Mouse (Mus musculus): Measurements from ENCODE around the gene Dync2li1.

The Dync2li1 gene

GRCm38 (mm10) chr17:84626276-84626856 lies at the start of gene Dync2li1:
Gene Dync2li1, plus strand, starts transcription at chr17:84626496.
- DNase-seq, result peak; percentile 95

DNA sequence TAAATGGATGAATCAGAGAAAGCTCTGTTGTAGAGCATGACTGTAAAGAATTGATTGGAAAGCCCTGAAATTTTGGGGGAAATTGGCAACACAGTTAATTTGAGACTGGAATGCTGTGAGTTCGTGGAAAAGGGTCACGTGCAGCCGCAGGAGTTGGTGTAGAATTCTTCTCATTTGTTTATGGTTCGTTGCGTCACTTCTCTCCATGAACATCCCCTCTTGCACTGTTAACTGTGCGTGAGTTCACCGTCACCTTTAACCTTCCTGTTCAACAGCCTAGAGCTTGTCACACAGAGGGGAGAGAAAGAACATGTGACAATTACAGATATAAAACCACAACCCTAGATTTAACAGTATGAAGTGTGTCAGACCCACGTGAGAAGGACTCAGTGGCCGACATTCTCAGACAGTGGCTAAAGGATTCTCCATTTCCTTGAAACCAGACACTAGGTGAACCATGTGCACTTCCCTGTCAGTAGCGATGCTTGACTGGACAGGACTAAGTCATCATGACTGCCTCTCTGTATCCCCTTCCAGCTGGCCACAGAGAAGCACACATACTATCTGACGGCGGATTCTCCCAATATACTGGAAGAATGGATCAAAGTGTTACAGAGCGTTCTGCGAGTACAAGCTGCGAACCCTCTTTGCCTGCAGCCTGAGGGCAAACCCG lies 49.5 kb upstream of the Dync2li1 start:
- no peak for DNase-seq

GRCm38 (mm10) chr17:84579249-84579648 lies 47.0 kb upstream of the Dync2li1 start:
- DNase-seq, result no peak

GRCm38 (mm10) chr17:84579817-84580216 lies 46.5 kb upstream of the Dync2li1 start:
- DNase-seq, result no peak

DNA sequence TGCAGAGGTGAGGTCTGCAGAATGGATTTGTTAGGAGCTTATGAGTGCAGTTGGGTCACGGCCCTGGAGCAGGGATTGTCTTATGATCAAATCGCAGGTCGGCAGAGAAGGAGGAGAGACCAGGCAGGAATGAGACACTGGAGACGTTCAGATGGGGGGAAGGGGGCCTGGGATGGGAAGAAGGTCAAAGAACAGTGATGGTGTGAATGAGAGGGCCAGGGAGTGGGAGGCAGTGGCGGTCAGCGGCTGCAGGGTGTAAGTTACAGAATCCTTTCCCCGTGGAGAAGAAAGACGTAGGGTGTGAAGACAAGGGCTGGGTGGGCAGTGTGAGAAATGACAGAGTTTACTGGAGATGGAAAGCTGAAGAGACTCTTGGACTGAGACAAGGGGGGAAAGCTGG lies 45.5 kb upstream of the Dync2li1 start:
- DNase-seq, result no peak

DNA sequence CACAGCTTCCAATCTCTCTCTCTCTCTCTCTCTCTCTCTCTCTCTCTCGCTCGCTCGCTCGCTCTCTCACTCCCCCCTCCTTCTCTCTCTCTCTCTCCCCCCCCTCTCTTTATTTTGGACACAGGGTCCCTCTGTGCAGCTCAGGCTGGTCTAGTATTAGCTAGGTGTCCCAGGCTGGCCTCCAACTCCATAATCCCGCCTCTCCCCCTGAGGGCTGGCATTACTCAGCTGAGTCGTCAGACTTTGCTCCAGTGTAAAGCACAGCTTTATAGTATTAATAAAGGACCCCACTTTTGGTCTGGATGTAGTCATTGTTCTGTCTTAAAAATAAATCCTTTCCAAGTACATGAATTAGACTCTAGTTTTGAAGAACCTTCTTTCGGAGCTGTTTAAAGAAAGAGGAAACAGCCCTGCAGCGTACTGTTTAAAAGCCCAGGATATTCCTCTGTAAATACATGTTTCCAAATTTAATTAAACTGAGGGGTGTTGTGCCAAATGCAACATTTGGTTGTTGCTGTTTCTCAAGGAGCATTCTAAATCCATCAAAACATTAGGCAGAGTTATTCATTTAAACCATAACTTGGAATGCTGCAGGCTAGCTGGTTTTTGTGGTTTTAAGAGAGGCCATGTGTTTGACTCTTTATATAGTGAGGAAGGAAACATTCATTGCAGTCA lies 44.4 kb upstream of the Dync2li1 start:
- no peak for DNase-seq

DNA sequence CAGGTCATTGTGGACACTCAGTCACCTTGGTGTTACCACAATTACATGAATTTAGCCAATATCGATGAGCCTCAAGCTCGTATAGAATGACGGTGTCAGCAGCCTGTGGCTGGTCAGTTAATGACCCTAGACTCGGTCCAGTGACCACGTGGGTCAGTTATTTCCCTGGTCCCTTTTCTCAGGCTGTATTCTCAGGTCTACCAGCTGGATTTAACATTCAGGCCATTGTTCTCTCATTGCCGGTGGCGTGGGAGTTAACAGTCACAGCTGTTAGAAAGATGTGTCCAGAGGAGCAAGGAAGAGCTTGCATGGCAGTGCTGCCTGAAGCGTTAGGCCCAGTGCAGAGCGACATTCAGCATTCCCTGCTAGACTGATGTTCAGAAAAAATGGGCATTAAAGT lies 42.2 kb upstream of the Dync2li1 start:
- DNase-seq, result no peak

DNA sequence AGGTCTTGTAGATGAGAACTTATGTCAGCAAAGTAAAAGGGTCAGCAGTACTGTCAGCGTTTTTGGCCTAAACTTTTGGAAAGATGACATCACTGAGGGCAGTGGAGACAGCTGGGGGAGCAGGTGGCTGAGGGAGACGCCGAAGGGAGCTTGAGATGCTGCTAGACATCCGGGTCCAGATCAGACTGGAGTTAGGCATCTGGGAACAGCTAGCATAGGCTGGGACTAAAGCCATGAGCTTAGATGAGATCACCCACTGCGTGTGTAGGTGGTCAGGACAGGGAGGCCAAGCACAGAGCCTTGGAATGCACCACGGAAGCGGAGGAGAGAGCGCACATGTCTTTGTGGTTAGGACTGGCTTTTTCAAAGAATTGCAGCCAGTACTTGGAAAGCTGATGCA lies 41.2 kb upstream of the Dync2li1 start:
- no peak for DNase-seq

GRCm38 (mm10) chr17:84590065-84590464 lies 36.2 kb upstream of the Dync2li1 start:
- no peak for DNase-seq

DNA sequence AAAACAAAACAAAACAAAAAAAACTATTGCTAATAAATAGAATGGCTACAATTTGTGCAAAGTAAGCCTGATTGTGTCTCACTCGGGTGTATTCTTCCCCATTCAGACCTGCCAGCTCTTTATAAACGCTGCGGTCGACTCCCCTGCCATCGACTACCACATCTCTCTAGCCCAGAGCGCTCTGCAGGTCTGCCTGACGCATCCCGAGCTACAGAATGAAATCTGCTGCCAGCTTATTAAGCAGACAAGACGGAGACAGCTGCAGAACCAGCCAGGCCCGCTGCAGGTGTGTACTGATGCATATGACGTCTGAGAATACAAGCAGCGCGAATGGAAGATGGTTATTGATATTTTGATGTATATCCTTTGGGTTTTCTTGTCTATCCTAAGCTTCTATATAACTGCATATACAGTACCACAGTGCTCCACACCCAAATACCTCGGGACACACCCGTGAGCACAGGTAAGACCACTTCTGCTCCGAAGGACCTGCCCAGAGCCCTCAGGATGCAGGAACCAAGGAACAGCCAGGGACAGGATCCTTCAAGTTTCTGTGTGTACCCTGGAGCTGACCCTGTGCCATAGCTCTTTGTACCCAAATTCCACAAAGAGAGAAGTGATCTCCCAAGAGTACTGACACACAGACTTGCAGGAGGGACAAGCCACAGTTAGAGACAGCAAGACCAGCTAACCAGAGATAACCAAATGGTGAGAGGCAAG lies 34.7 kb upstream of the Dync2li1 start:
- no peak for DNase-seq

GRCm38 (mm10) chr17:84596015-84596441 lies 30.3 kb upstream of the Dync2li1 start:
- no peak for DNase-seq

- DNase-seq, result no peak
Measured at GRCm38 (mm10) chr17:84596501-84596900, 29.8 kb upstream of the Dync2li1 start.

GRCm38 (mm10) chr17:84597859-84598258 lies 28.4 kb upstream of the Dync2li1 start:
- no peak for DNase-seq

DNA sequence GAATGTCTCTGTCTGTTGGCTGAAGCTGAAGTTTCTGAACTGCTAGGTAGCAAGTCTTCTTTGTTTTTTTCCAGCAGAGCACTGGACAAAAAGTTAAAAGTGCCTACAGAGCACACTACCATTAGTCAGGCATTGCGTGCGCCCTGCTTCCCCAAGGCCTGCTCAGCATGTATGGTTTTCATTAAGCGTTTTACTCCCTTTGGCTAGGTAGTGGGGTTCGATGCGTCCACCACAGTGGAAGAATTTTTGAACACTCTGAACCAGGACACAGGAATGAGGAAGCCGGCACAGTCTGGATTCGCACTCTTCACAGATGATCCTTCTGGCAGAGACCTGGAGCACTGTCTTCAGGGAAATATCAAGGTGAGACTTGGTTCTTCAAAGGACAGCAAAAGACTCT lies 27.4 kb upstream of the Dync2li1 start:
- no peak for DNase-seq

DNA sequence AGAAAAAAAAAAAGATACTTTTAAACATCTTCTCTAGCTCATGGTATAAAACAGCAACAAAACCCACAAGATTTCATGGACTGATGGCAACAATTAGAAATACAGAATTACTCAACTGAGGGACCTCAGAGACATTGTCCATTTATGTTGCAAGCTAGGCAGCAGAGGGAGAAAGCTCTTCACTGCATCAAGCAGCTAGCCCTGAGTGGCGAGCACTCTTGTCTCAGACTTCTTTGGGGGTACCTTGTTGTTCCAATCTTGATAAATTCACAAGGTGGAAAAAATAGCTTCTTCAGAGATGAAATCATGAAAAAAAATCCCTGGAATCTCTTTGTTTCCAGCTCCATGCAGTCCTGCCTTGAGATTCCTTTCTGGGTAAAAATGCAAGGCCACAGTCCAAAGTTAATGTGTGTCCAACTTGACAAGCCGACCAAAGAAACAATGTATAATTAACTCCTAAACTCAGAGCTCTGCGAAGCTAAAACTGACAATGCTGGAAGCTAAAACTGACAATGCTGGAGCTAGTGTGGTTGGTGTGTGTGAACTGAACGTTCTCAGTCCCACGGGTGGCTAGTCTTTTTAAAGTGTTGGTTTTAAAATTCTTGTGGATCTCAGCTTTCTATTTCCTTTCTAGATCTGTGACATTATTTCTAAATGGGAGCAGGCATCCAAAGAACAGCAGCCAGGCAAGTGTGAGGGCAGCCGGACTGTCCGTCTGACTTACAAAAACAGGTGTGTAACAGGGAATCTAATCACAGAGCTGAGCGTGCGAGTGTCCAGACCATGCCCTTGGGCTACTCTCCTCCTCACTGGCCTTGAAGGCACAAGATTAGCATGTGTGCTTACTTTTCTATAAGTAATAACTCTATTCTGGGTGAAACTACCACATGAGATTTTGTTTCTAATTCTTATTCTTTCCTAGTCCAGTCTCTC lies 26.0 kb upstream of the Dync2li1 start:
- DNase-seq, result peak; percentile 32 to 58

DNA sequence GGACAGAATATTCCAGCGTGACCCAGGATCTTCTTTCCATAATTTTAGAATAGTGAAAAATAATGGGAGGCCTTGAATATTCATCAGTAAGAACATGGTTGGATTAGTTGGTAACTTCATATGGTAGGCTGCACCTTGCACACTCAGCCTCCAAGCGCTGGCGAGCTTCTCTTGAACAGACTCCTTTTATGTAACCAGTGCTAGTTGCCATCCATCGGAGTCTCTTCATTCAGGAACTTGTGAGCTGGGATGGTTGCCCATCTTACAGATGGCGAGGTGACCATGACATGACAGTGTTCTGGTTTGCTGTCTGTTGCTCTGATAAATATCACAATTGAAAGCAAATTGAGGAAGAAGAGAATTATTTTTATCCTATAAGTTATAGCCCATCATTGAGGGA lies 24.5 kb upstream of the Dync2li1 start:
- no peak for DNase-seq

- peak; percentile 59 to 69 for DNase-seq
Measured at GRCm38 (mm10) chr17:84603202-84603627, 23.1 kb upstream of the Dync2li1 start.

- DNase-seq, result no peak
Measured at GRCm38 (mm10) chr17:84603709-84604420, 22.4 kb upstream of the Dync2li1 start.

GRCm38 (mm10) chr17:84606976-84607375 lies 19.3 kb upstream of the Dync2li1 start:
- no peak for DNase-seq

DNA sequence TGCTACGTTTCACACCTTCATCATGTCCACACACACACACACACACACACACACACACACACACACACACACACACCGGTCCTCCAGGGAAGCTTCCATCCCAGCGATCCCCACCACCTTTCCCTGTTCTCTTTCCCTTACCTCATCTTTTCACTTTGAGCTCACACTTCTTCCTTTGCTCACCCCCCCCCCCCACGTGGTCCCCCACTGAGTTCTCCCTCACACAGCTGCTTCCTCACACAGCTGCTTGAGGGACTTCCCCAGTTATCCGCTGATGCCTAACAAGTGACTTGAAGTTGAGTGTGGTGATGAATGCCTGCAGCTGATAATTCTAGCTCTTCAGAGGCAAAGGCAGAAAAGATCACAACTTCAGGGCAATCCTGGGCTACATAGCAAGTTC lies 18.7 kb upstream of the Dync2li1 start:
- DNase-seq, result no peak

DNA sequence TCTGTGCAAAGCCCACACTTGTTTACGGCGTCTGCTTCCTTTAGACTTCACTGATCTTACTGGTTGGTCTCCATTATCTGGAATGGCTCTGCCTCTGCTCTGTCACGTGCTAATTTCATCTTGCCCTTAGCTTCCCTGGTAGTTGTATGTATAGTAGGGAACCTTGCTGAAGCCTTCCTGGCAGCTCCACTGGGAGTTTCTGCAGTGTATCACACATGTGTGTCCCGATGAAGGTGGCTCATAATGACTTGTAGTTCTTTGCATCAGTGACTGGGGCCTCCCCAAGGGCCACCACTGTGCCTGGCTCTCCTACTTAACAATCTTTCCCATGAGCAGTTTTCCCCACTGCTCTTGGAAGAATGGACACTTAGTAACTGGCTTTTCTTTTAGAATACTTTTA lies 17.7 kb upstream of the Dync2li1 start:
- no peak for DNase-seq

DNA sequence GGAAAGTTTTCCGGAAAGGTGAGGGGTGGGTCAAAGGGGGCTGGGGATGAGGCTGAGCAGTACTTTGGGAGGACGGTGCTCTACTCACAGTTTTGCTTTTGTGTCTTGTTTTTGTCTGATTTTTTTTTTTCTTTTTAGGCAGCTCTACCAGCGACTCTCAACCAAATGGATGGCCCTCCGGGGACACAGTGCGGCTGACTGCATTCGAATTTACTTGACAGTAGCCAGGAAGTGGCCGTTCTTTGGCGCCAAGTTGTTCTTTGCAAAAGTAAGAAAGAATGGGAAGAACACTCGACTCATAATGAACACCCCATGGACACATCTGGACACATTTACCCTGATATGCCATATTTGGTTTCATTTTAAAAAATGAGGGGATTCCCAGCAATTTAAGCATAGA lies 14.8 kb upstream of the Dync2li1 start:
- DNase-seq, result peak; percentile 38

Data from kidney, postnatal 36 days (tissue).